Mouse (Mus musculus) B cell, adult 62 days (primary cell): Measurements from ENCODE around the gene Olfr286. TPM values are rescaled to one million over a fixed set of nuclear protein-coding genes. Genes with fewer than 3 reads are reported as not detected.

ENCODE experiments used
- total RNA-seq: library from RNA; stranded (reverse); gene quantifications from 4 replicates; pipeline ENCODE4 v1.2.4, GENCODE M21; 2023

The Olfr286 gene
- total RNA-seq, result not detected in 4 replicates

GRCm38 (mm10) chr15:98234350-98234749 lies at the start of gene Olfr286:
Olfr286 (minus strand) TSS chr15:98234450.

GRCm38 (mm10) chr15:98257193-98257592 lies 22.9 kb upstream of the Olfr286 start, which contains the start of gene H1fnt:
H1fnt (minus strand) TSS chr15:98257293.

GRCm38 (mm10) chr15:98220877-98221276 lies 13.4 kb downstream of the Olfr286 start, which contains the start of the genes Gm44579 and Olfr287:
Gm44579 (minus strand) TSS chr15:98220977.
Olfr287 (minus strand) TSS chr15:98221056.

GRCm38 (mm10) chr15:98195442-98195841 lies 38.8 kb downstream of the Olfr286 start, which contains the start of gene Olfr288:
Olfr288 (minus strand) TSS chr15:98195542.

Other genes starting within 250 kb of the Olfr286 start
- 0.36 to 1.5 TPM (median 0.38 TPM) in 3 of 4 replicates, not detected in the other for gene Col2a1, start 229.8 kb downstream of the Olfr286 start, total RNA-seq
- 4.9 to 7.8 TPM (median 6.2 TPM) in 4 replicates for gene Pfkm, start 141.9 kb downstream of the Olfr286 start, total RNA-seq
- 62.1 to 63.5 TPM (median 63.3 TPM) in 4 replicates for gene Senp1, start 140.7 kb downstream of the Olfr286 start, total RNA-seq
- 14.8 to 17.0 TPM (median 16.3 TPM) in 4 replicates for gene Asb8, start 68.8 kb downstream of the Olfr286 start, total RNA-seq
- 0.26 TPM in 1 of 4 replicates, not detected in the others for gene Ccdc184, start 67.3 kb downstream of the Olfr286 start, total RNA-seq
- gene Olfr288, start 38.9 kb downstream of the Olfr286 start, total RNA-seq, result not detected in 4 replicates
- not detected in 4 replicates for gene Gm44579, start 13.5 kb downstream of the Olfr286 start, total RNA-seq
- gene Olfr287, start 13.4 kb downstream of the Olfr286 start, total RNA-seq, result not detected in 4 replicates
- not detected in 4 replicates for gene H1fnt, start 22.8 kb upstream of the Olfr286 start, total RNA-seq
- gene Zfp641, start 61.7 kb upstream of the Olfr286 start, total RNA-seq, result not detected in 4 replicates
- gene Olfr285, start 82.9 kb upstream of the Olfr286 start, total RNA-seq, result not detected in 4 replicates
- gene Olfr284, start 106.5 kb upstream of the Olfr286 start, total RNA-seq, result not detected in 4 replicates
- not detected in 4 replicates for gene Olfr283, start 146.5 kb upstream of the Olfr286 start, total RNA-seq
- not detected in 4 replicates for gene Olfr282, start 196.8 kb upstream of the Olfr286 start, total RNA-seq
- gene Olfr281, start 218.1 kb upstream of the Olfr286 start, total RNA-seq, result not detected in 4 replicates
- not detected in 4 replicates for gene OR5BS1P, start 235.4 kb upstream of the Olfr286 start, total RNA-seq
- not detected in 4 replicates for gene Lalba, start 248.3 kb upstream of the Olfr286 start, total RNA-seq